Mouse (Mus musculus): ENCODE measurements around the gene Klhl9.
A peak's percentile ranks its signal among the peaks of the same experiment; 100 is the strongest.
"Not testable (repeated sequence)": the region's sequence is repeated elsewhere in the genome, so short reads cannot be mapped to it uniquely, and the experiment has no call there.

The Klhl9 gene

GRCm38 (mm10) chr4:88721791-88722721 is at the start of gene Klhl9, which contains the start of gene Gm26566:
Klhl9 (minus strand) TSS chr4:88722465.
Gm26566 (plus strand) TSS chr4:88721805.
- DNase-seq: peak; percentile 96

- DNase-seq: peak; percentile 89
Measured at GRCm38 (mm10) chr4:88763384-88764018, 41.2 kb upstream of the Klhl9 start.

GRCm38 (mm10) chr4:88762341-88762740 is 40.1 kb upstream of the Klhl9 start:
- DNase-seq: not testable (repeated sequence)

GRCm38 (mm10) chr4:88761776-88762175 is 39.5 kb upstream of the Klhl9 start:
- DNase-seq: not testable (repeated sequence)

- DNase-seq: peak; percentile 91
Measured at GRCm38 (mm10) chr4:88760431-88760830, 38.2 kb upstream of the Klhl9 start.

GRCm38 (mm10) chr4:88759610-88760268 is 37.5 kb upstream of the Klhl9 start, which contains the start of gene Gm13283:
Gm13283 (plus strand) TSS chr4:88760119.
- not testable (repeated sequence) for DNase-seq

GRCm38 (mm10) chr4:88758751-88759150 is 36.5 kb upstream of the Klhl9 start:
- DNase-seq: not testable (repeated sequence)

GRCm38 (mm10) chr4:88757628-88758031 is 35.4 kb upstream of the Klhl9 start:
- DNase-seq: peak; percentile 94

GRCm38 (mm10) chr4:88756581-88757513 is 34.6 kb upstream of the Klhl9 start:
- not testable (repeated sequence) for DNase-seq

- DNase-seq: not testable (repeated sequence)
Measured at GRCm38 (mm10) chr4:88754818-88755340, 32.6 kb upstream of the Klhl9 start, which contains the start of gene Gm13271. Gm13271 (plus strand) TSS chr4:88754868.

GRCm38 (mm10) chr4:88749926-88750325 is 27.7 kb upstream of the Klhl9 start:
- no peak for DNase-seq

- DNase-seq: no peak
Measured at GRCm38 (mm10) chr4:88744207-88744606, 21.9 kb upstream of the Klhl9 start.

GRCm38 (mm10) chr4:88742771-88743371 is 20.6 kb upstream of the Klhl9 start:
- DNase-seq: no peak

GRCm38 (mm10) chr4:88741426-88741825 is 19.2 kb upstream of the Klhl9 start:
- DNase-seq: no peak

- no peak for DNase-seq
Measured at GRCm38 (mm10) chr4:88739036-88739435, 16.8 kb upstream of the Klhl9 start.

GRCm38 (mm10) chr4:88738480-88738879 is 16.2 kb upstream of the Klhl9 start:
- peak; percentile 77 for DNase-seq

GRCm38 (mm10) chr4:88727324-88727723 is 5.1 kb upstream of the Klhl9 start:
- peak; percentile 48 for DNase-seq

GRCm38 (mm10) chr4:88726727-88727126 is 4.5 kb upstream of the Klhl9 start:
- no peak for DNase-seq

GRCm38 (mm10) chr4:88723497-88724090 is 1.3 kb upstream of the Klhl9 start:
- DNase-seq: no peak

- DNase-seq: no peak
Measured at GRCm38 (mm10) chr4:88718715-88719114, 3.5 kb downstream of the Klhl9 start.

- no peak for DNase-seq
Measured at GRCm38 (mm10) chr4:88715059-88715458, 7.2 kb downstream of the Klhl9 start.
